Mouse (Mus musculus) embryo, embryonic 10.5 days (tissue): ENCODE measurements at regions not wholly inside any gene's neighbourhood (a gene's known extent, or its start where the extent isn't known, plus 50 kb on each side); places are given as distances from the start of the nearest gene placed in this dataset.
"Not testable (repeated sequence)": the region's sequence is repeated elsewhere in the genome, so short reads cannot be mapped to it uniquely, and the experiment has no call there.

Experiments used
- DNase-seq: peaks from one replicate; pipeline ENCODE4 v3.0.0-alpha.2; 2015; ENCODE audit warnings: low spot score

- DNase-seq = peak; percentile 32
These were observed 197.5 kb downstream of the Tcp10c start for GRCm38 (mm10) chr17:13551693-13552404.

- DNase-seq = not testable (repeated sequence)
These were observed 198.5 kb downstream of the Tcp10c start for GRCm38 (mm10) chr17:13552840-13553239.

GRCm38 (mm10) chr17:13555311-13556059 is 201.1 kb downstream of the Tcp10c start:
- not testable (repeated sequence) for DNase-seq

GRCm38 (mm10) chr17:13556060-13556660 is 201.8 kb downstream of the Tcp10c start:
- not testable (repeated sequence) for DNase-seq

- DNase-seq = no peak
These were observed 201.5 kb upstream of the Afdn start for GRCm38 (mm10) chr17:13558863-13559262.

GRCm38 (mm10) chr17:13561342-13561741 is 199.0 kb upstream of the Afdn start:
- DNase-seq = no peak

- no peak for DNase-seq
These were observed 197.4 kb upstream of the Afdn start for GRCm38 (mm10) chr17:13562974-13563373.

GRCm38 (mm10) chr17:13564800-13565199 is 195.5 kb upstream of the Afdn start:
- DNase-seq = no peak

GRCm38 (mm10) chr17:13566680-13567079 is 193.7 kb upstream of the Afdn start:
- DNase-seq = no peak

GRCm38 (mm10) chr17:13567183-13567582 is 193.2 kb upstream of the Afdn start:
- DNase-seq = no peak

- no peak for DNase-seq
These were observed 189.5 kb upstream of the Afdn start for GRCm38 (mm10) chr17:13570796-13571195.

GRCm38 (mm10) chr17:13572204-13572833 is 188.0 kb upstream of the Afdn start:
- no peak for DNase-seq

GRCm38 (mm10) chr17:13573036-13573435 is 187.3 kb upstream of the Afdn start:
- DNase-seq = no peak

GRCm38 (mm10) chr17:13574122-13574521 is 186.2 kb upstream of the Afdn start:
- DNase-seq = no peak

- DNase-seq = no peak
These were observed 185.5 kb upstream of the Afdn start for GRCm38 (mm10) chr17:13574682-13575444.

GRCm38 (mm10) chr17:13577798-13578197 is 182.5 kb upstream of the Afdn start:
- no peak for DNase-seq

GRCm38 (mm10) chr17:13581214-13581920 is 179.0 kb upstream of the Afdn start:
- DNase-seq = no peak

- DNase-seq = no peak
These were observed 178.2 kb upstream of the Afdn start for GRCm38 (mm10) chr17:13581995-13582588.

- no peak for DNase-seq
These were observed 176.7 kb upstream of the Afdn start for GRCm38 (mm10) chr17:13583475-13584233.

- DNase-seq = no peak
These were observed 175.9 kb upstream of the Afdn start for GRCm38 (mm10) chr17:13584394-13584793.
